Mouse (Mus musculus) olfactory bulb, adult 2 months (tissue): ENCODE measurements at regions not wholly inside any gene's neighbourhood (a gene's known extent, or its start where the extent isn't known, plus 50 kb on each side); places are given as distances from the start of the nearest gene placed in this dataset.

ENCODE experiments used
- H3K27ac ChIP-seq: fragments of 200-500 bp; 2 replicates; pipeline ENCODE4 v1.5.1; 2012; ENCODE audit warnings: low read depth, low read length; ENCODE audit not compliant: insufficient read depth
- H3K4me1 ChIP-seq: fragments of 200-500 bp; 2 replicates; pipeline ENCODE4 v1.6.1; 2012; ENCODE audit warnings: low read length; ENCODE audit not compliant: control insufficient read depth, insufficient read depth
- H3K4me3 ChIP-seq: fragments of 200-500 bp; 2 replicates; pipeline ENCODE4 v1.5.1; 2012; ENCODE audit warnings: mild to moderate bottlenecking, low read depth, low read length, moderate library complexity; ENCODE audit not compliant: insufficient read depth
- CTCF ChIP-seq: fragments of 200-500 bp; IDR thresholded peaks from 2 replicates; pipeline ENCODE4 v1.5.1; 2012; ENCODE audit warnings: low read depth, mild to moderate bottlenecking, low read length, moderate library complexity; ENCODE audit not compliant: insufficient read depth
- POLR2A ChIP-seq: fragments of 200-500 bp; IDR thresholded peaks from 2 replicates; pipeline ENCODE4 v1.6.1; 2012; ENCODE audit warnings: mild to moderate bottlenecking, low read depth, low read length, moderate library complexity; ENCODE audit not compliant: insufficient read depth
- WGBS: fragments of 180-500 bp; shearing (Covaris S2); methylation state at CpG from one replicate; pipeline ENCODE4 v1.1.7; 2018; 5-methylcytosine and 5-hydroxymethylcytosine counted together

DNA sequence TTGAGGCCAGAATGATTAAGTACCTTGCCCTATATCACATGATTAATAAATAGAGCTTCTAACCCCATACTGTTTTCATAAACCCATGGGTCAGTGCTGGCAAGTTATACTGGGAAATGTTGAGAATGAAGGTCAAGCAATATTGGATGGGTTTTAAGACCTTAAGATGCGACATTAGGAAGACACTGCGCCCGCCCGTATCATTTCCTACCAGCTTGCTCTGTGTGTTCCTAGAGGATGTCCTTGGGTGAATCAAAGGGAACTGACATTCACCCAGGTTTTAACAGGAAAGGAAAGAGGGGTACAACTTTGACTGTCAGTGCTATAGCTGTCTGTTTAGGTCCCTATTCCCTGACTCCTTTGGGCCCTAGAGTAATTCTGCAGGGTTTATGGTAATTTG, 90.0 kb upstream of the Tnr start:
- Histone ChIP-seq H3K4me1 (no peaks in the 10 kb centered on the region), H3K27ac (no peak overlapping the region), H3K4me3 (no peak overlapping the region)
- 94% methylated on average over 4 of the region's 4 CpGs for WGBS
- TF ChIP-seq POLR2A (no peak), CTCF (no peak)

DNA sequence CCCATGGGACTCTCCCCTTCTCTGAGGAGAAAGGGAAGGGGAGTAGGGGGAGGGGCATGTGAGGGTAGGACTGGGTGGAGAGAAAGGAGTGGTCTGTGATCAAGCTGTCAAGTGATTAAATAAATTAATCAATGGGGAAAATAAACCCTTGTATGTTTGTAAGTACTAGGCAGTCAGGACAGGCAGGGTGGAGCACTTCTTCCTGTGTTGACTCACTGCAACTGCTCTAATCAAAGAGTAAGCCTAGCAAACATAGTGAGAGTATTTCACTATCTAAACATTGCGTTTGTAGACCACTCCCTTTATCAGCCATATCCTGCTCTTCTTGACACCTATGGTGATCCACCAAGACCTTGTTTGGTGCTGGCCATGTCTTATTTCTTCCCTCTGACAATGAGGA, 82.8 kb upstream of the Tnr start:
- Histone ChIP-seq H3K4me3 (no peak overlapping the region), H3K4me1 (peaks cover 4% of the 10 kb centered on the region; the same call in 1 of the 2 replicates), H3K27ac (no peak overlapping the region)
- WGBS, result 63% methylated on average over 1 of the region's 1 CpGs
- TF ChIP-seq CTCF (no peak), POLR2A (no peak)

DNA sequence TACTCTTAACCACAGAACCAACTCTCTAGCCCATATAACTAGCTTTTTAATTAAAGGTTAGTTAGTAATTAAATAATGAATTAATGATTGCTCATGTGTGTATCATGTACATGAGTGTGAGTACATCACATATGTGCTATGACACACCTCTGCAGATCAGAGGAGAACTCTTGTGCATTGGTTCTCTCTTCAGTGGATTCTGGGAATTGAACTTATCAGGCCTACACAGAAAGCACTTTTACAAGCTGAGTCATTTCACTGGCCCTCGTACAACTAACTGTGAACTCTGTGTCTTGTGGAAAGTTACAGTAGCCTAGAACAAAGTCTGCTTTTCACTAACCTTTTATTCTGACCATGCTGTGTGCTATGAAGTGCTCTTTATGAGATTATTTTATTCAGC, 79.5 kb upstream of the Tnr start:
- TF ChIP-seq POLR2A (no peak), CTCF (no peak)

DNA sequence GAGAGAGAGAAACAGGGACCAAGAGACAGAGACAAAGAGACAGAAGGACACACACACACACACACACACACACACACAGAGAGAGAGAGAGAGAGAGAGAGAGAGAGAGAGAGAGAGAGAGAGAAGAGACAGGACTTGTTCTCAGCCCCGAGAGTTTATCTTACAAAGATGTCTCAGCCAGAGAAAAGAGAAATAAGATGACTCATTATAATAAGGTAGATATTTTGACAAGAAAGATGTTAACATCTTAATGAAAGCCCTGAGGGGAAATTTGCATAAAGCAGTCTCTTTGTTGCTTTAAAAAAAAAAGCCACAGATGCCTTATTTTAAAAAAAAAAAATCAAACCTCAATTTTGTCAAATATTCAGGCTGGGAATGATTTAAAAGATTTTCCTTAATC, 78.1 kb upstream of the Tnr start:
- H3K27ac ChIP-seq, result no peak overlapping the region
- H3K4me1 ChIP-seq, result peaks cover 4% of the 10 kb centered on the region; the same call in 1 of the 2 replicates
- H3K4me3 ChIP-seq, result no peak overlapping the region
- TF ChIP-seq POLR2A (no peak), CTCF (no peak)
- WGBS, result 34% methylated on average over 1 of the region's 1 CpGs

More for the DNA sequence above, 79.5 kb upstream of the Tnr start:
- no peak overlapping the region for H3K27ac ChIP-seq
- H3K4me3 ChIP-seq, result no peak overlapping the region
- WGBS, result 74% methylated on average over 1 of the region's 1 CpGs
- H3K4me1 ChIP-seq, result peaks cover 4% of the 10 kb centered on the region; the same call in 1 of the 2 replicates

DNA sequence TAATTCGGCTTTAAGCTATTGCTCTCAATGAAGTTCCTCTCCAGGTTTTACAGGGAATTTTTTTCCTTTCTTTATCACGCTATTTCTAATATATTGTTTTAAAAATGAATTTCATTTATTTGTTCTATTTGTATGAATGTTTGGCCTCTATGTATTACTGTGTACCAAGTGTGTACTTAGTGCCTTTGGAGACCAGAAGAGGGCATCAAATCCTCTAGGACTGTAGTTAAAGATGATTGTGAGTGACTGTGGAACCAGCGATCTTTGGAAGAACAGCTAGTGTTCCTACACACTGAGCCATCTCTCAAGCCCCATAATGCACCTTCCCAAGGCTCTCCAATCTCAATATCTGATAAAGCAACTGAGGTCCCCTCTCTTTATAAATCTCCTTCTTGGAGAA, 72.1 kb upstream of the Tnr start:
- Histone ChIP-seq H3K4me1 (no peaks in the 10 kb centered on the region), H3K27ac (no peak overlapping the region), H3K4me3 (no peak overlapping the region)
- 83% methylated on average over 3 of the region's 3 CpGs for WGBS
- TF ChIP-seq CTCF (no peak), POLR2A (no peak)

DNA sequence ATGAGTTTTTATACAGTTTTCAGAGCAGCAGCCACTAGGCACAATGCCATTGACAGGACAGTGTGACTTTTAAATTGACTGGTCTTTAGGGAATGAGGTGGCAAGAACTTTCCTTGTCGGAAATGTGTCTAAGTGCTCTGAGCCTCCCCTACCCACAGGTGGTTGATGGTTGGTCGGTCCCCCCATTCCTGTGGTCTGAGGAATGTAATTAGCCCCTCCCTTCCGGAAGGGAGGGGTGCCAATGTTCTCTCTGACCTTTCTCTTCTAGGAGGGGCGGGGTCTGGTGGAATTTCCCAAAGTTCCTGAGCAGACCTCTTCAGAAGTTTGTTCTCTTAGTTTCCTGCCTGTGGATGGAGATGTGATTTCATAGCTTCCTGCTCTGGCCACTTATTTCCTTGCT, 62.7 kb upstream of the Tnr start:
- Histone ChIP-seq H3K4me1 (no peaks in the 10 kb centered on the region), H3K27ac (no peak overlapping the region), H3K4me3 (no peak overlapping the region)
- 74% methylated on average over 4 of the region's 4 CpGs for WGBS
- no peak for TF ChIP-seq CTCF
- TF ChIP-seq POLR2A, result no peak

DNA sequence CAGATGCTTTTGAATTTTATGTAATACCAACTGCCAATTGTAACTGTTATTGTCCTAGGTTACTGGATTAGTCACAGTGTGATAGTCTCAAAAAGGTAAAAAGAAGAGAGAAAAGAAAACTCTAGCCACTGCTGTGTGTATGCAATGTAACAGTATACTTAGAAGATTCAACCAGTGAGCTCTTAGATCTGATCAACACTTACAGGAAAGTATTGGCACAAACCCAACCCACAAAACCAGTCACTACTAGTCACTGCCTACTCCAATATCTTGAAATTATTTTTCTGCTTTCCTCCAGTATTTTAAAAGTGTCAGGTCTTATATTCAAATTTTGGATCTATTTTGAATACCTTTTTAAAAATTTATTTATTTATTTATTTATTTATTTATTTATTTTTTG, 52.6 kb upstream of the Tnr start:
- H3K4me1 ChIP-seq, result no peaks in the 10 kb centered on the region
- no peak overlapping the region for H3K27ac ChIP-seq
- H3K4me3 ChIP-seq, result no peak overlapping the region
- no peak for TF ChIP-seq POLR2A
- no peak for TF ChIP-seq CTCF
